Mouse (Mus musculus) heart, adult 2 months (tissue): ENCODE measurements around the gene Gm12184.

Experiments
- CTCF ChIP-seq: fragments of 200-600 bp; IDR thresholded peaks from 2 replicates; pipeline ENCODE4 v1.8.1; 2022; ENCODE audit warnings: antibody characterized with exemption, mild to moderate bottlenecking, moderate library complexity
- EP300 ChIP-seq: fragments of 200-500 bp; IDR thresholded peaks from 2 replicates; pipeline ENCODE4 v1.6.1; 2011; ENCODE audit warnings: low read depth, low read length, control low read depth; ENCODE audit not compliant: insufficient read depth
- POLR2A ChIP-seq: fragments of 200-500 bp; IDR thresholded peaks from 2 replicates; pipeline ENCODE4 v1.6.1; 2011; ENCODE audit warnings: mild to moderate bottlenecking, low read depth, low read length, control low read depth; ENCODE audit not compliant: insufficient read depth

- TF ChIP-seq EP300 (no peak), CTCF (peak; percentile 71), POLR2A (no peak)
Measured at GRCm38 (mm10) chr11:48779450-48779849, 47.0 kb downstream of the Gm12184 start.
